In the genomic region with DNA sequence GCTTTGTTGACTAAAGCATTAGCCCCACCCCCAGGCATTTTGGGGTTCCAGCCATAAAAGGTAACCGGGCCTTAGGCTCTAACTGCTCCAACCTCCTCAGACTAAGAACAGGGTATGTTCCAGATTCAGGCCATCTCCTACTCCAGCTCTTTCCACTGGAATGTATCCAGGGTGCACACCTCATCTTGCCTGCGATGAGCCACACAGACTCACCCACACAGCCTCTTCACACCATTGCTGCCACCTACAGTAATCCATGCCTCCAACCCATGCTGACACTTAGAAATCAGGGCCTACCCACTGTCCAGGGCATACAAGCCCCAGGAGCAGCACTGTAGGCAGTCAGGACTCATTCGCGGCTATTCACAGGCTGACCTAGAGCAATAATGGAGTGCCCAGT, we compare ENCODE assay signal across 19 mouse cellular contexts. TPM values are rescaled to one million over a fixed set of nuclear protein-coding genes. Genes with fewer than 3 reads are reported as not detected.
DNase-seq lines count a peak whose midpoint lies in the region; ATAC-seq lines count a peak whose summit lies in the region.
"Had no signal": no experiment of that assay in that cellular context is flagged by ENCODE, and none has a peak within 500 bp of the region (broad histone marks: within the 10 kb centered on the region; RNA-seq: fewer than 3 reads in every experiment).

No protein-coding gene starts in this region.

- H3K27ac ChIP-seq in hindbrain, embryonic 12.5 days, result no peak overlapping the region
- H3K27ac ChIP-seq in midbrain, embryonic 14.5 days (replicated peaks; ENCODE audit: low read depth, low read length), result no peak overlapping the region; the same call in 1 of the 2 replicates
- H3K27ac ChIP-seq: embryonic facial prominence, embryonic 15.5 days; macrophage had no signal

- H3K36me3 ChIP-seq in hindbrain, embryonic 12.5 days, result peaks cover 26% of the 10 kb centered on the region
- peaks cover 20% of the 10 kb centered on the region for H3K36me3 ChIP-seq in midbrain, embryonic 14.5 days (ENCODE audit: control insufficient read depth, insufficient read depth, low read length)

- no peak for ATAC-seq in hindbrain, embryonic 12.5 days (ENCODE audit: low FRiP score)
- ATAC-seq in midbrain, embryonic 14.5 days (ENCODE audit: low FRiP score, low TSS enrichment), result no peak

- H3K4me2 ChIP-seq in hindbrain, embryonic 12.5 days (replicated peaks), result peak overlapping the region; percentile 40
- peak overlapping the region; percentile 51 for H3K4me2 ChIP-seq in midbrain, embryonic 14.5 days (ENCODE audit: low read length)
- H3K4me2 ChIP-seq: embryonic facial prominence, embryonic 15.5 days had no signal

- H3K9ac ChIP-seq in hindbrain, embryonic 12.5 days, result peak overlapping the region; percentile 38
- peak overlapping the region; percentile 36; the same call in 1 of the 2 replicates for H3K9ac ChIP-seq in midbrain, embryonic 14.5 days (replicated peaks; ENCODE audit: low read length)
- H3K9ac ChIP-seq: embryonic facial prominence, embryonic 15.5 days had no signal

- 65% methylated on average over 4 of the region's 4 CpGs for WGBS in hindbrain, embryonic 12.5 days
- 69% methylated on average over 4 of the region's 4 CpGs for WGBS in midbrain, embryonic 14.5 days

- peak overlapping the region; percentile 14 for H3K4me3 ChIP-seq in hindbrain, embryonic 12.5 days
- H3K4me3 ChIP-seq in midbrain, embryonic 14.5 days (replicated peaks; ENCODE audit: low read depth, low read length), result peak overlapping the region; percentile 29
- H3K4me3 ChIP-seq: embryonic facial prominence, embryonic 15.5 days; myocyte had no signal

- H3K4me1 ChIP-seq in hindbrain, embryonic 12.5 days, result peaks cover 30% of the 10 kb centered on the region
- H3K4me1 ChIP-seq in midbrain, embryonic 14.5 days (ENCODE audit: control insufficient read depth, insufficient read depth, low read length), result peaks cover 28% of the 10 kb centered on the region

- intact Hi-C loops in left cerebral cortex, postnatal 4 days (cut with DNase I), result loop anchor here (10.0 kb wide), 1 partner anchor 166 kb away; no protein-coding TSS in a partner anchor

- no peaks in the 10 kb centered on the region for H3K9me3 ChIP-seq in hindbrain, embryonic 12.5 days (replicated peaks)
- no peaks in the 10 kb centered on the region for H3K9me3 ChIP-seq in midbrain, embryonic 14.5 days (ENCODE audit: control insufficient read depth, low read length)
- H3K9me3 ChIP-seq: embryonic facial prominence, embryonic 15.5 days had no signal

- H3K27me3 ChIP-seq in hindbrain, embryonic 12.5 days, result peaks cover 50% of the 10 kb centered on the region
- H3K27me3 ChIP-seq in midbrain, embryonic 14.5 days (ENCODE audit: control insufficient read depth, insufficient read depth, low read length), result peaks cover 40% of the 10 kb centered on the region

- peak; percentile 69 for DNase-seq in right cerebral cortex, adult 18-20 months
- DNase-seq in right cerebral cortex, postnatal 36 days (ENCODE audit: low spot score in 2 of 2), result no peak
- no peak for DNase-seq in midbrain, embryonic 14.5 days
- DNase-seq in kidney, postnatal 36 days, result no peak
- no peak for DNase-seq in left cerebral cortex, postnatal 4 days
- no peak for DNase-seq in layer of hippocampus, adult 8-10 months (ENCODE audit: low spot score in 2 of 2)
- DNase-seq: cerebellum, adult 11 months; heart, postnatal 14 days; kidney, adult 18-20 months; kidney, postnatal 4 days; lung, adult 18-20 months had no signal

RNA-seq across cellular contexts. Expression of gene Ltbp4, which starts 1.6 kb away (rescaled TPM):
- 8.7 and 8.9 TPM in 2 replicates for polyA plus RNA-seq in hindbrain, embryonic 12.5 days (2016; fragmentation: Nextera tagmentation; extraction: Ambion mirVana)
- polyA plus RNA-seq in midbrain, embryonic 14.5 days (2014; fragmentation: Nextera tagmentation; extraction: Ambion mirVana), result 6.4 and 7.4 TPM in 2 replicates
- 10 to 100 TPM; 41.9 to 52.7 TPM for total RNA-seq in left cerebral cortex, postnatal 4 days (2021)
- total RNA-seq in layer of hippocampus, adult 8-10 months (2022), result 10 to 100 TPM; 48.5 to 59.4 (median 57.9) TPM
- total RNA-seq: granulocyte monocyte progenitor cell, adult 5-6 weeks had no signal
- polyA plus RNA-seq: macrophage had no signal

RNA-seq across cellular contexts. Expression of gene Shkbp1, which starts 16.7 kb away (rescaled TPM):
- 72.4 and 76.2 TPM in 2 replicates for polyA plus RNA-seq in hindbrain, embryonic 12.5 days (2016; fragmentation: Nextera tagmentation; extraction: Ambion mirVana)
- polyA plus RNA-seq in midbrain, embryonic 14.5 days (2014; fragmentation: Nextera tagmentation; extraction: Ambion mirVana), result 50.4 and 52.5 TPM in 2 replicates
- 10 to 100 TPM; 47.2 to 52.4 TPM for total RNA-seq in left cerebral cortex, postnatal 4 days (2021)
- 10 to 100 TPM; 29.6 to 49.1 (median 34.1) TPM for total RNA-seq in layer of hippocampus, adult 8-10 months (2022)

RNA-seq across cellular contexts. Expression of gene Gm20479, which starts 18.1 kb away (rescaled TPM):
- polyA plus RNA-seq in hindbrain, embryonic 12.5 days (2016; fragmentation: Nextera tagmentation; extraction: Ambion mirVana), result 0.43 and 0.59 TPM in 2 replicates
- polyA plus RNA-seq in midbrain, embryonic 14.5 days (2014; fragmentation: Nextera tagmentation; extraction: Ambion mirVana), result not detected in 2 replicates
- total RNA-seq in left cerebral cortex, postnatal 4 days (2021), result not detected
- total RNA-seq in layer of hippocampus, adult 8-10 months (2022), result not detected
- total RNA-seq: left cerebral cortex, adult 18-20 months; MEL had no signal
- polyA plus RNA-seq: limb, embryonic 14.5 days; macrophage had no signal
